Mouse (Mus musculus) adipocyte (in vitro differentiated cells): ENCODE measurements around the gene Spaca3.

Experiments
- DNase-seq: peaks from one replicate; pipeline ENCODE4 v3.0.0-alpha.2; 2016; ENCODE audit warnings: low spot score

Gene Spaca3

DNA sequence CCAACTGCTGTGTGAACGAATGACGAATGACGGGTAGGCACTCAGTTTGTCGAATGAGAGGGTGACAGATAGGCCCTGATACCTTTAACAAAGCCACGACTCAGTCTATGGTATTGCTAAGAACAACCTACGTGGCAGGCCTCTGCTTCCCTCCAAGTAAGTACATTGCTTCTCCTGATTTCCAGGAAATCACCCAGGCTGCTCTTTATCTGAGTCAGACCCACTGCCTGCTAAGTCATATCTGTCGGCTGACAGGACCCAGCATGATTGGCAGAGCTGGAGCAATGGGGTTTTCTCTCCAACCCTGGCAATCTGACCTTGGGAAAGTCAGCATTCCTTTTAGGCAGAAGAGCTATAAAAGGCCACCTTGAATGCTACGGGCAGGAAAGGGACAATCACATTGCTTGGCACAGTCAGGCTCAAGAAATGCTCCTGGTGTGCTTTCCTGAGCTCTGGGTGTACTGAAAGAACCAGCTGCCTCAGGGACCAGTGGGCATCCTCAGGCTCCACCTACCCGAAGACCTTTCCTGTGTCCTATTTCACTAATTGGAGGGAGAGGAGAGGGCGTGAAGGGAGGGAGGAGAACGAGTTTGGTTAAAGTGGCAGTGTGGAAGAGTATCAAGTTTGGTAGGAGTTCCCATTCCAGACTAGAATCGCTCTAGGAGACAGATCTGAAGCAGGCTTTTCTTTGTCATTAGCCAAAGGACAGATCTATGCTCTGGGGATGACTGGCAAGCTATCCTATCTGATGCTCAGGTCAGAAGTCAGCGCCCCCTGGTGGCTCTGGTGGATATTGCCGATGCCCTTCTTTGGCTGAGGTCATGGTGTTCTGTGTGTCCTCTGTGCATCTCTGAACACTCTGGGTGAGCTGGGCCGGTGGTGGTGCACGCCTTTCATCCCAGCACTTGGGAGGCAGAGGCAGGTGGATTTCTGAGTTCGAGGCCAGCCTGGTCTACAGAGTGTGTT lies 14.6 kb downstream of the Spaca3 start:
- peak; percentile 36 for DNase-seq

DNA sequence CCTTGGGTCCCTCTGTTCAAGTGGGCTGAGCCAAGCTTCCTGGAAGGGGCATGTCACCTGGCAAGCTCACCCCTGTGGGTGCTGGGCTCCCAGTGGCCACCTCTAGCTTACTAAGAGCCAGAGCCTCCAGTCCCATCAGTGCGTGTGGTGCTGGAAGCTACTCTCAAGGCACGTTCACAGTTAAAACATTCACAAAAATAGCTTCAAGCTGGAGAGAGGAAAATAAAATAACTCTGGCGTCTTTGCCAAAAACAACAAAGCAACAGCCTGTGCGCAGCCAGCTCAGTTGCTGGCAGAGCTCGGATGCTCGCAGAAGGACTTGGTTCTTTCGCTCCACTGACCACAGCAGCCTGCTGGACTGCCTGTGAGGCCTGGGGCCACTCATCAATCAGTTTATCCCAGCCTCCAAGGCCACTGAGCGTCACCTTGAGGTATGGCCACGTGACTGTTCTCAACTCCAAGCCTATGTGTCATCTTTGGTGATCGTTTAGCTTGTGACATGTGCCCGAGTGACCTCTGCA lies 19.0 kb downstream of the Spaca3 start:
- peak; percentile 79 for DNase-seq

GRCm38 (mm10) chr11:80878026-80878425 lies 19.9 kb downstream of the Spaca3 start:
- DNase-seq, result no peak

GRCm38 (mm10) chr11:80882229-80882810 lies 24.2 kb downstream of the Spaca3 start:
- no peak for DNase-seq

DNA sequence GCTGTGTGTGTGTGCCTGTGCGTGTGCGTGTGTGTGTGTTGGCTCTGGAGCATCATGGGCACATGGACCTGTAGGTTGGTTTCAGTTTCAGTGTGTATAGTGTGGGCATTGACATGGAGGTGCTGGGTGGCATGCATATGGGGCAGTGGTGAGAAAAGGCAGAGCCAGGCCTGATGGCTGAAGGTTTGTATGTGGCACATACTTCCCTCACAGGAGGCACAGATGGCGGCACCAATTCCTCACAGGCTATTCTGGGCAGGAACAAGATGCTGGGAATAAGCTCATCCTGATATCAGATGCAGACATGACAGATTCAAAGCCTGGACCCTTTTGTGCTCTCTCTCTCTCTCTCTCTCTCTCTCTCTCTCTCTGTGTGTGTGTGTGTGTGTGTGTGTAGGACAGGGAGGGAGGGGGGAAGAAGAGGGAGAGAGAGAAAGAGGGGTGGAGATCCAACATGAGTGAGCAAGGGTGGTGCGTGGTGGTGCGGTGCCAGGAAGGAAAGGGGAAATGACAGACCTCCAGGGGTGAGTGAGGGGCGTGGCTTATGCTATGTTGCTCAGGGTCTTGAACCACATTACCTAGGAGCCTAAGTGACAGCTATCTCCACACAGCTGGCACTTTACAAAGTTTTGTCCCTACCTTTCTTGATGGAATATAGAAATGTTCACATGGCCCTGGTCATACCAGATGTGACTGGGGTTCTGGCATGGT lies 26.5 kb downstream of the Spaca3 start:
- DNase-seq, result no peak

DNA sequence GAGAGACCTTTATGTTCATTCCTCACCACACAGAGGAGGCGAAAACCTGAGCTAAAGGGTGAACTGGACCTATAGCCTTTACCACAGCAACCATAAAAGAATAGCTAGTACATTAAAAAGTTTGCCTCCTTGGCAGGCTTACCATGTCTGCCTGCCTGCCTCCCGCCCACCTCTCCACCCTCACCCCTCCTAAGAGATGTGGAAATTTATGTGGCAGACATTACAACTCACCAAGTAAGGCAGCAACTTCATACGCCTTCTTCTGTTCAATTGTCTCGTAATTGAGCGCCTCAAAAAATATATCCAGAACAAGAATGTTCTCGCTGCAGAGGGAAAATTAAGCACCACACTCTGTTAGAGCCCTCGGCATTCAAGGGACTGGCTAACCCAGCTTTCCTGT lies 28.2 kb downstream of the Spaca3 start:
- DNase-seq, result no peak

GRCm38 (mm10) chr11:80887021-80887420 lies 28.9 kb downstream of the Spaca3 start:
- no peak for DNase-seq

GRCm38 (mm10) chr11:80889336-80890063 lies 31.3 kb downstream of the Spaca3 start:
- DNase-seq, result no peak

DNA sequence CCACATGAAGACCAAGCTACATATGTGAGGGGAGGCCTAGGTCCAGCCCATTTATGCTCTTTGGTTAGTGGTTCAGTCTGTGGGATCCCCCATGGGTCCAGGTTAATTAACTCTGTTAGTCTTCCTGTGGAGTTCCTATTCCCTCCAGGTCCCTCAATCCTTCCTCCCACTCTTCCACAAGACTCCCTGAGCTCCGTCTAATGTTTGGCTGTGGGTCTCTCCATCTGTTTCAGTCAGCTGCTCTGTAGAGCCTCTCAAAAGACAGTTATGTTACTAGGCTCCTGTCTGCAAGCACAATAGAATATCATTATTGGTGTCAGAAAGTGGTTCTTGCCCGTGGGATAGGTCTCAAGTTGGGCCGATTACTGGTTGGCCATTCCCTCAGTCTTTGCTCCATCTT lies 37.7 kb downstream of the Spaca3 start:
- DNase-seq, result no peak

DNA sequence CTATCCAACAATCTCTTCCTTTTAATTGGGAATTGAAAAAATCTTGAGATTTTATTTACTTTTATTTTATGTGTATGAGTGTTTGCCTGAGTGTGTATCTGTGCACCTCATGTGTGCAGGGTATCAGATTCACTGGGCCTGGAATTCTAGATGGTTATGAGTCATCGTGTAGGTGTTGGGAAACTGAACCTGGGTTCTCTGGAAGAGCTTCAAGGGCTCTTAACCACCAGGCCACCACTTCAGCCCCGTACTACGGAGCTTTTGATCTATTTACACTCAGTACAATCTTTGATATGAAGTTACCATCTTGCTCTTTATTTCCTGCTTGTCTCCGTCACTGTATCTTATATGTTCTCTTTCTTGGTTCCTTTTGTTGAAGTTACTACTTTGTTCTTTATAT lies 42.4 kb downstream of the Spaca3 start:
- no peak for DNase-seq

GRCm38 (mm10) chr11:80902664-80903063 lies 44.5 kb downstream of the Spaca3 start:
- no peak for DNase-seq

GRCm38 (mm10) chr11:80903426-80903825 lies 45.3 kb downstream of the Spaca3 start:
- DNase-seq, result no peak

GRCm38 (mm10) chr11:80904559-80904958 lies 46.4 kb downstream of the Spaca3 start:
- DNase-seq, result no peak

DNA sequence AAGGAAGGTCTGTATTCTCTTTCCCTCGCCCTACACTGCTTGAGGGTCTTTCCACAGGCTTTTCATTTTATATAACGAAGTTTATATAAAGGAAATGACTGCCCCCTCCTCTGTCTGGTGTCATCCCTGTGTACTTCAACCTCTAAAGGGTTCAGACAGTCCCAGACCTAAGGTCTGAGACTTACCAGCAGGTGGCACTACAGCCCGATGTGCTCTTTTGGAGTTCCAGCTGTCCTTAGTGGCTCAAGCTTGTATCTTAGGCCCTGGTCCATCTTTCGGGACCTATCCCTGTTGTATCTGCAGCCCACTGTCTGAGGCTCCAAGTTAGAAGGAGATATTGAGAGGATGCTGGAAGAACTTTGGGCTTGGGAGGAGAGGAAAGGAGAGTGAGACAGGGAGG lies 48.3 kb downstream of the Spaca3 start:
- peak; percentile 54 for DNase-seq

DNA sequence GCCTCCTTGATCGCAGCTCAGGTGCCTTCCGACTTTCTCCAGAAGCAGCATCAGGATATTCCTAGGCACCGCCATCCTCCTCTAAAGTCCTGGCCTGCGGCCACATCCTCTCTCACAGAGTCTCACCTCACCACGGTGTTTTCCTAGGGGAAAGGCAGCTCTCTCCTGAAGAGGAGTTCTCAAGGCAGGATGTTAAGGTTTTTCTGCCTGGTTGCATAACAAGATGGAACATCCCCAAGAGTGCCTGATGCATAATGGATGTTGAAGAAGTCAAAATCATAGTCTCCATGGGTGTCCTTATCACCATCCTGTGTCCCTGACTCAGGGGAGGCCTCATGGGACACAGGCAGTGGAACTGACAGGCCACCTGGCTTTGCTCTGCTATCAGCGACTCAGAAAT lies 49.7 kb downstream of the Spaca3 start:
- DNase-seq, result no peak

GRCm38 (mm10) chr11:80912721-80913120 lies 54.6 kb downstream of the Spaca3 start:
- no peak for DNase-seq

DNA sequence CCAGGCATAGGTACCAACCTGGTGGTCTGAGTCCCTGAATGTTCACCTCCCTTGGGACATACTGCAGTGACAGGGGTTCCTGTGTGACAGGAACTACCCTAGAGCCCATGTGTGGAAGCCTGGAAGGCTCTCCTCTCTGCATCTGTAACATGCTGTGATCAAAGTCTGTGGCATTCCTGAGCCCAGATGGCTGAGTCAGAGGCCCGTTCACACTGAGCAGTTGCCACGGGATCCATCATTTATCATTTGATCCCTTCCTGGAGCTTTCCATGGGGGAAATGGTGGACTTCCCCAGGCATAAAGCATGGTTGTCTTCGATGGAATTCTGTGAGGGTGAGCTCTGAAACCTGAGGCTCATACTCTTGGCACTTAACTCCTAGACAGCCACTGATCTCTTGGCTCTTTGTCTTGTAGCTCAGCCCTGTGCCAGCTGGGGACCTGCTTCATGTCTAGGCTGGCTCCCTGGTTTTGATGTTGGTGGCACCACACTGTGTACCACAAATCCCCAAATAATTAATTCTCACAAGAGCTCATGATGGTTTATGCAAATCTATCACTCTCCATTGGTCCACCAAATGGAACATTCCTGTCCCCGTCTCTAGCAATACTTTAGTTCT lies 55.4 kb downstream of the Spaca3 start:
- no peak for DNase-seq
